Mouse (Mus musculus) heart, embryonic 14.5 days (tissue): ENCODE results near the gene Zup1. TPM values are rescaled to one million over a fixed set of nuclear protein-coding genes. Genes with fewer than 3 reads are reported as not detected.
"Not testable (repeated sequence)": the region's sequence is repeated elsewhere in the genome, so short reads cannot be mapped to it uniquely, and the experiment has no call there.

Experiments
- ATAC-seq: fragments of 200-750 bp; cut with Nextera tagmentation; 2 replicates; pipeline ENCODE4 v1.8.0; 2017; ENCODE audit warnings: low read depth, moderate TSS enrichment; ENCODE audit not compliant: insufficient number of reproducible peaks, insufficient read depth, low FRiP score
- H3K27ac ChIP-seq, 2 experiments: fragments of 200-500 bp in 1 of 2; fragments of 300-500 bp in 1 of 2; sonication (generic) in 1 of 2; replicated peaks in 1 of 2; 2 replicates each; pipeline ENCODE4 v1.5.1; 2012 to 2014; ENCODE audit warnings: low read depth in 2 of 2, low read length in 2 of 2, control low read depth in 1 of 2, mild to moderate bottlenecking in 1 of 2, mixed read lengths in 1 of 2; ENCODE audit not compliant: control insufficient read depth in 1 of 2, insufficient read depth in 1 of 2
- H3K27me3 ChIP-seq: fragments of 300-500 bp; sonication (generic); 2 replicates; pipeline ENCODE4 v1.6.1; 2014; ENCODE audit warnings: mild to moderate bottlenecking, low read length, control low read depth; ENCODE audit not compliant: control insufficient read depth, insufficient read depth
- H3K36me3 ChIP-seq: fragments of 300-500 bp; sonication (generic); 2 replicates; pipeline ENCODE4 v1.6.1; 2014; ENCODE audit warnings: mild to moderate bottlenecking, control low read depth, low read length, mixed read lengths; ENCODE audit not compliant: control insufficient read depth, insufficient read depth
- H3K4me1 ChIP-seq, 2 experiments: fragments of 200-500 bp in 1 of 2; fragments of 300-500 bp in 1 of 2; sonication (generic) in 1 of 2; 2 replicates each; pipeline ENCODE4 v1.6.1; 2012 to 2014; ENCODE audit warnings: low read length in 2 of 2, control low read depth in 1 of 2, mixed read lengths in 1 of 2; ENCODE audit not compliant: control insufficient read depth in 2 of 2, insufficient read depth in 2 of 2
- H3K4me2 ChIP-seq: fragments of 300-500 bp; sonication (generic); 2 replicates; pipeline ENCODE4 v1.6.1; 2014; ENCODE audit warnings: mild to moderate bottlenecking, low read length
- H3K4me3 ChIP-seq, 2 experiments: fragments of 200-500 bp in 1 of 2; fragments of 300-500 bp in 1 of 2; sonication (generic) in 1 of 2; 2 replicates each; pipeline ENCODE4 v1.5.1; 2012 to 2014; ENCODE audit warnings: low read length in 2 of 2, mild to moderate bottlenecking in 2 of 2, control low read depth in 1 of 2, low read depth in 1 of 2, moderate library complexity in 1 of 2; ENCODE audit not compliant: control insufficient read depth in 1 of 2, insufficient read depth in 1 of 2
- H3K9ac ChIP-seq: fragments of 300-500 bp; sonication (generic); 2 replicates; pipeline ENCODE4 v1.6.1; 2014; ENCODE audit warnings: mild to moderate bottlenecking, low read length
- H3K9me3 ChIP-seq: fragments of 300-500 bp; sonication (generic); 2 replicates; pipeline ENCODE4 v1.6.1; 2016; ENCODE audit warnings: low read length, control low read depth; ENCODE audit not compliant: control insufficient read depth
- WGBS: fragments of 180-500 bp; shearing (Covaris S2); extraction: QIAGEN DNeasy Blood & Tissue Kit; methylation state at CpG from one replicate; pipeline ENCODE4 v1.1.7; 2014; 5-methylcytosine and 5-hydroxymethylcytosine counted together
- polyA plus RNA-seq: library from polyadenylated mRNA; unstranded; fragments of >200 nt; fragmentation: Nextera tagmentation; extraction: Ambion mirVana; gene quantifications from 2 replicates; pipeline ENCODE4 v1.2.1, GENCODE M21; 2014

Zup1 gene
- polyA plus RNA-seq, 1 experiment from 2014 or later = 13.6 TPM

- Histone ChIP-seq H3K27ac (no peak overlapping the region), H3K36me3 (peaks cover 63% of the 10 kb centered on the region), H3K4me3 (no peak overlapping the region), H3K4me2 (no peak overlapping the region), H3K9ac (no peak overlapping the region), H3K9me3 (no peaks in the 10 kb centered on the region), H3K4me1 (peaks cover 0 to 6% of the 10 kb centered on the region in 2 experiments; a peak in 2 of 4 replicates), H3K27me3 (no peaks in the 10 kb centered on the region)
- WGBS = 87% methylated on average over 3 of the region's 3 CpGs
- ATAC-seq = no peak
Observed at GRCm38 (mm10) chr10:33945390-33945789, 5.7 kb downstream of the Zup1 start.

GRCm38 (mm10) chr10:33940702-33941101 lies 10.4 kb downstream of the Zup1 start:
- H3K36me3 ChIP-seq = peaks cover 79% of the 10 kb centered on the region
- H3K27me3 ChIP-seq = no peaks in the 10 kb centered on the region
- H3K27ac ChIP-seq = no peak overlapping the region
- H3K9me3 ChIP-seq = no peaks in the 10 kb centered on the region
- no peak overlapping the region for H3K9ac ChIP-seq
- no peak overlapping the region for H3K4me3 ChIP-seq
- H3K4me1 ChIP-seq = no peaks in the 10 kb centered on the region
- ATAC-seq = no peak
- H3K4me2 ChIP-seq = no peak overlapping the region

- Histone ChIP-seq H3K9me3 (no peaks in the 10 kb centered on the region), H3K36me3 (no peaks in the 10 kb centered on the region), H3K4me3 (peak overlapping the region; percentile 53 to 58), H3K9ac (no peak overlapping the region; the same call in 1 of the 2 replicates), H3K27ac (no peak overlapping the region), H3K27me3 (no peaks in the 10 kb centered on the region), H3K4me2 (peak overlapping the region; percentile 85), H3K4me1 (no peaks in the 10 kb centered on the region; a peak in 1 of 4 replicates)
- ATAC-seq = no peak
- WGBS = 3% methylated on average over 6 of the region's 6 CpGs
Observed at GRCm38 (mm10) chr10:33905489-33905888, 45.6 kb downstream of the Zup1 start.

- WGBS = 7% methylated on average over 17 of the region's 17 CpGs
- H3K27ac ChIP-seq = no peak within 1 kb of the TSS
- peak within 1 kb of the TSS; percentile 53 to 58 for H3K4me3 ChIP-seq
- H3K9me3 ChIP-seq = no peaks in the 10 kb centered on the region
- no peaks in the 10 kb centered on the region; a peak in 1 of 4 replicates for H3K4me1 ChIP-seq
- H3K9ac ChIP-seq = peak within 1 kb of the TSS; percentile 61
- no peaks in the 10 kb centered on the region for H3K36me3 ChIP-seq
- peak within 1 kb of the TSS; percentile 85 for H3K4me2 ChIP-seq
- H3K27me3 ChIP-seq = no peaks in the 10 kb centered on the region
- no peak for ATAC-seq
Observed at GRCm38 (mm10) chr10:33904530-33905481, 46.3 kb downstream of the Zup1 start, which contains the start of gene Rsph4a. Gene Rsph4a (plus strand): TSS chr10:33905111.

- H3K9ac ChIP-seq, H3K4me2 ChIP-seq, H3K27me3 ChIP-seq, H3K27ac ChIP-seq, H3K4me1 ChIP-seq, H3K9me3 ChIP-seq, ATAC-seq, H3K36me3 ChIP-seq, H3K4me3 ChIP-seq: not testable (repeated sequence)
- WGBS = 59% methylated on average over 1 of the region's 1 CpGs
Observed at GRCm38 (mm10) chr10:33901520-33901919, 49.5 kb downstream of the Zup1 start.

- not testable (repeated sequence) for H3K4me3 ChIP-seq, H3K4me1 ChIP-seq, H3K4me2 ChIP-seq, H3K9me3 ChIP-seq, H3K27ac ChIP-seq, H3K9ac ChIP-seq, ATAC-seq, H3K27me3 ChIP-seq, H3K36me3 ChIP-seq
- 84% methylated on average over 2 of the region's 2 CpGs for WGBS
Observed at GRCm38 (mm10) chr10:33882411-33882810, 68.7 kb downstream of the Zup1 start.

GRCm38 (mm10) chr10:33872672-33873398 lies 78.2 kb downstream of the Zup1 start:
- H3K4me3 ChIP-seq = no peak overlapping the region
- no peak overlapping the region for H3K9ac ChIP-seq
- no peak for ATAC-seq
- H3K9me3 ChIP-seq = no peaks in the 10 kb centered on the region
- no peaks in the 10 kb centered on the region for H3K36me3 ChIP-seq
- H3K4me1 ChIP-seq = no peaks in the 10 kb centered on the region
- no peaks in the 10 kb centered on the region for H3K27me3 ChIP-seq
- H3K27ac ChIP-seq = no peak overlapping the region
- 79% methylated on average over 2 of the region's 2 CpGs for WGBS
- no peak overlapping the region for H3K4me2 ChIP-seq
